Mouse (Mus musculus) gastrocnemius, postnatal 10 days (tissue): ENCODE data around the gene Ptprc. TPM values are rescaled to one million over a fixed set of nuclear protein-coding genes. Genes with fewer than 3 reads are reported as not detected.

Source experiments
- DNase-seq: peaks from one replicate; pipeline ENCODE4 v3.0.0; 2021; ENCODE audit warnings: mixed read lengths
- total RNA-seq, 2 experiments: library from RNA; stranded (reverse); gene quantifications; 2 replicates each; pipeline ENCODE4 v1.2.3; 2021

Gene Ptprc
- total RNA-seq, 2 experiments from 2014 or later, result 1.8 to 5.0 TPM

DNA sequence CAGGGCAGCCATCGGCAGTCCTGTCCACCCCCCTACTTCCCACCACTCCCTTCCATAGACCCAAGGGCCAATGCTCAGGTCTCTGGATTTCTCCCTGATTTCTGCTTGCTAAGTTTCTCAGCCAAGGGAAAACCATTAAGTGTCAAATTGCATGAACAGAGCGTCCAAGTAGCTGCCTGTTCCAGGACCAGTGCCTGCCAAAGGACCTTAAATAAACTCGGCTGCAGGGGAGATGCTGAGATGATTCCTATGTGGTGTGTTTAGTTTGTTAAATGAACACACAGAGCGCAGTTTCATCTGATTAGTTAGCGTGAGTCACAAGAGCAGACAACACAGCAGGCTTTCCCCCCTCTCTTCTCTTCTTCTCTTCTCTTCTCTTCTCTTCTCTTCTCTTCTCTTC lies 135.0 kb downstream of the Ptprc start:
- DNase-seq, result peak; percentile 17

- no peak for DNase-seq
Measured at GRCm38 (mm10) chr1:138039201-138039600, 136.3 kb downstream of the Ptprc start.

DNA sequence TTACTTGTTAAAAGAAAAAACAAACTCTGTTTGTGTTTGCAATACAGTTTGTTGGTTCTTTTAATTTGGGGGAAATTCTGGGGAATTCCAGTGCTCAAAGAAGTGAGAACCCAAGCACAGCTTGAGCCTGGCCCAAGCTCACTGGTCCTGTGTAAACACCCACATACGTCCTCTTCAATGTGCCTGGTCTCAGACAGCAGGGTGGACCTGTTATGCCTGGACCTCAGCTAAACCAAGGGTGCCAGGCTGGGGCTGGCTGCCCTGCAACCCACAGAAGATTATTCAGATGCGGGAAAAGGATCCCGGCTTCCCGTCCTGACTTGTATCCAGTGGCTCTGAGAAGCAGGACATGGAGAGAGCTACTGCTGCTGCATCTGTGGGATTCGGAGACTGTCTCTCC lies 138.0 kb downstream of the Ptprc start:
- DNase-seq, result no peak

DNA sequence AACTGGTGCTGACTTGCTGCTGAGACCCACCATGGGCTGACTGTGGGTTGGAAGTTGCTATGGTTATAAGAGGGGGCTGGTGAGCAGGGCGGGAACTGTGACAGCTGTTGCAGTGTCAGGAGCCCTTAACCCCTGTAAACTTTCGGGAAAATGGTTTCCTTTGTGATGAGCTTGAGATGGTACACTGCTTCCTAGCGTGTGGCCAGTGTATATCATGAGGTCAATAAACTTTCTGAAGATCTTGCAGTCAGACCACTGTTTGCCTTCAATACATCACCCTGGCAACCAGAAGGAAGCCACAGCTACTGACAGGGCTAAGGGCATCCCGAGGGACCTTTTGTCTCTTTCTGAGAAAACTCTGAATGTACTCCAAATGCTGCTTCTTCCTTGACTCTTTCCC lies 145.9 kb downstream of the Ptprc start:
- DNase-seq, result no peak

DNA sequence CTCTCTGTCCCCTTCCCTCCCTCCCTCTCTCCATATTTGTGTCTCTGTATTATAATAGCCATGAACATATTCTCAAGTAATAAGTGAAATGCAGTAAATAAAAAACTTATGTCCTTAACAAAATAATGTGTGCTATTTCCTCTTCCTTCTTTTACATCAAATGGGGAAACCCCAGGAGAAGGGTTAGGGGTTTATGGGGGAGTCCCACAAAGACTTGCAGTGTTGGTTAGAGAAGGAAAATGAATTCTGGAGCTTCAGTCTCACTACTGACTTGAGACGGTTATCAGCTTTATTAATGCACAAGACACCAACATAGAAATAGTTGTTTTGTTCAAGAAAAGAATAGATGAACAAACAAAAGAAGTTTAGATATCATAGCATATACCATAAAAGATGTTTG lies 150.2 kb downstream of the Ptprc start:
- DNase-seq, result no peak

DNA sequence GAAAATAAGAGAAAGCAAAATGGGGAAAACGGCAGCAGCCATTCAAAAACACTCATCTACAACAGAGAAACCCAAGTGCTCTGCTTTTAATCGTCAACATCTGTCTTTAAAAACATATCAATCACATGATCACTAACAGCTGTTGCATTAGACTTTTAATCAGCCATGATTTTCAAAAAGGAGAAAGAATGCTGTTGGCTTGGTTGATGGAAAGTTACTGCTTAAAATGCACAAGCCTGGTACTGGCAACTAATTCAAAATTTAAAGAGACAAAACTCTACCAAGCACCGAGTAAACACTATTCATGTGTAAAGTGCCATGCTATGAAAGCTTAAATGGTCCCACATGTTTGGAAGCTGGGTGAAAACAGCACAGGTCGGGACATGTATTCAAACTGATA lies 151.9 kb downstream of the Ptprc start:
- DNase-seq, result no peak

- no peak for DNase-seq
Measured at GRCm38 (mm10) chr1:138022918-138023295, 152.6 kb downstream of the Ptprc start.

DNA sequence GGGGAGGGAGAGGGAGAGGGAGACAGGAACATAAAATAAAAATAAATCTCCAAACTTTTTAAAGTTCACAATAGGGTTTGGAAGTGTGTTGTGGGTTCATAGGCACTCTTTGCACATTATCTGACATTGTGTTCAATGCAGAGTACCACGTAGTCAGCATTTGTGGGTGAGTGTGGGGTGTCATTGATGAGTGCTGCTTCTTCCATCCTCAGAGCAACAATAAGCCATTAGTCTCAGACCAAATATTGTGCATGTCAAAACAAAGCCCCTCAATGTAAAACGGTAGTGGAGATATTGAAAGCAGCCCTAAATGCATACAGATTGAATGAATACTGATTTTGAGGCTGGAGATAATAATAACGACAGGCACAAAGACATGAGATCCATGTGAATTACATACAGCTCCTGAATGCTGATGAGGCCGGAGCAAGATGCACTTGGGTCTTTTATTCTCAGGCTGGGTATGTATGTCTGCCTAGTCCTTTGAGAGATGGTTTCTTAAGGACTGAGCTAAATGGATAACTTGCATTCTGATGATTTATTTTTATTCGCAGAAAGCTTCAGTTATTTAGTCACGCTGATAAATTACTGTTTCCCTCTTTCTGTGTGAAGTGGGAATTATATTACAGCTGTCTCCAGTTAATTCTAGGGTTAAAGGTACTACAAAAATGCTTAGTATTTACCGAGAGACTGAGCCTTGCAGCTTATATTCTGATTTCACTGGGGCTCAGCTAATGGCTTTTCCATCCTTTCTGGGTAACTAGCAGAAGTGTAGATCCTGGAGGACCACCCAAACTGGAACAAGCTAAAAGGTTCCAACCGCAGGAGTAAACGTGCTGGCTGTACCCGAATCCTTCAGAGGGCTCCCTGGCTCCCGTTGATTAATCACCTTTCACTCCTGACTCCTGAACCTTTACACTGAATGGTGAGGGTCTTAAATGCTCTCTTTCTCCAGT lies 153.3 kb downstream of the Ptprc start:
- no peak for DNase-seq

Other genes starting within 250 kb of the Ptprc start
- gene Atp6v1g3, start 98.0 kb upstream of the Ptprc start, total RNA-seq, result not detected